Mouse (Mus musculus): ENCODE measurements around the gene Tescl. TPM values are rescaled to one million over a fixed set of nuclear protein-coding genes. Genes with fewer than 3 reads are reported as not detected.

The Tescl gene
- polyA plus RNA-seq, 1 experiment = not detected

DNA sequence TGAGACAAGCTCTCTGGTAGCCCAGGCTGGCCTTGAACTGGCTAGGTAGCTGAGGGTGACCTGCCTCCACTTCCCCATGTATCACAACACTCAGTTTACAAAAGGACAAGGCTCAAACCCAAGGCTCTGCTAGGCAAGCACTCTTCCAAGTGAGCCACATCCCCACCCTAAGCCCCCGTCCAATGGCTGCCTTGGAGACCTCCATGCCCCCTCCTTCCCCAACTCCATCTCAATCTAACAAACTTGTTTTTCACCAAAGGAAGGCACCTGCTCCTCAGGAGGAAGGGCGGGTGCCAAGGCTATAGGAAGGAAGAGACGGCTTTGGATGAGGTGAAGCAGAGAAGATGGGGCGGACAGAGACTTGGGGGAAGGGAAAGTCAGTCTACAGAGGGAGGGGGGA lies 39.0 kb upstream of the Tescl start:
- WGBS = 80% methylated on average over 4 of the region's 4 CpGs
- H3K27ac ChIP-seq (ENCODE audit: insufficient read depth, low read depth, low read length) = no peak overlapping the region
- peaks cover 17% of the 10 kb centered on the region; the same call in 1 of the 2 replicates for H3K4me1 ChIP-seq (ENCODE audit: control insufficient read depth, insufficient read depth, low read length)

DNA sequence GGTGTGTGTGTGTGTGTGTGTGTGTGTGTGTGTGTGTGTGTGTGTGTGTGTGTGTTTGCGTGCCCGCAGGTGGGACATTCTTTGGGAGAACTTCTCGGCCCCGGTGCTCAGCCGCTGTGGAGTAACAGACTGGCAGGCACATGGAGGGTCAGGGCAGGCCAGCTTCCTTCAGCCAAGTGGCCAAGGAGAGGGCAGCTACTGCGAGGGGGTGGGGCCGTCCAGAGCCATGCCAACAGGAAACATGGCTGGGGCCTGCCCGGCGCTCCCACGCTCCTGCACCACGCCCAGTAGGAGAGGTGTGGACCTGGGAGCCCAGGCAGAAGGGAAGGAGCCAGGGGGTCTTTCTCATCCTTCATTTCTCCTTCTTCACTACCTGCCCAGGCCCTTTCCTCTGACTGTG lies 38.6 kb upstream of the Tescl start:
- TF ChIP-seq POLR2A (IDR thresholded peaks at IDR 0.05; ENCODE audit: insufficient read depth, low read depth, low read length) (no peak), CTCF (IDR thresholded peaks at IDR 0.05; ENCODE audit: insufficient read depth, low read depth, low read length) (no peak)
- peaks cover 16% of the 10 kb centered on the region; the same call in 1 of the 2 replicates for H3K4me1 ChIP-seq (ENCODE audit: control insufficient read depth, insufficient read depth, low read length)

More for the DNA sequence above, 39.0 kb upstream of the Tescl start:
- TF ChIP-seq CTCF (IDR thresholded peaks at IDR 0.05; ENCODE audit: insufficient read depth, low read depth, low read length) (no peak), POLR2A (IDR thresholded peaks at IDR 0.05; ENCODE audit: insufficient read depth, low read depth, low read length) (no peak)
- H3K4me3 ChIP-seq (ENCODE audit: insufficient read depth, low read depth, low read length) = no peak overlapping the region

DNA sequence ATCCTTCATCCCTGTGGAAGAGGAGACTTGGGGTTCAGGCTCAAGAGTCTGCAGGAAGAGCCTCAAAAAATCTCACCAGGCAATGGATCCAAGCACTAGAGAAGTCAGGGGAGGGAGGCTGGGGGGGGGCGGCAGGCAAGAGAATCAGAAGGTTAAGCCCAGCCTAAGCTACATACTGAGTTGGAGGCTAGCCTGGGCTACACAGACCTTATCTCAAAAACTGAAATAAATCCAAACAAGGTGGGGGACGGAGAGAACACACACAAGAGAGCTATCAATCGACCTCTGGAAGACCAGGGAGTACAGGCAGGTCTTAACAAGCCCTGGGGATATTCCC lies 38.0 kb upstream of the Tescl start:
- no peak overlapping the region for H3K4me3 ChIP-seq (ENCODE audit: insufficient read depth, low read depth, low read length)
- no peak for TF ChIP-seq CTCF (IDR thresholded peaks at IDR 0.05; ENCODE audit: insufficient read depth, low read depth, low read length)
- no peak for TF ChIP-seq POLR2A (IDR thresholded peaks at IDR 0.05; ENCODE audit: insufficient read depth, low read depth, low read length)
- WGBS = 86% methylated on average over 3 of the region's 3 CpGs
- peaks cover 15% of the 10 kb centered on the region; the same call in 1 of the 2 replicates for H3K4me1 ChIP-seq (ENCODE audit: control insufficient read depth, insufficient read depth, low read length)
- H3K27ac ChIP-seq (ENCODE audit: insufficient read depth, low read depth, low read length) = no peak overlapping the region

More for the DNA sequence above, 38.6 kb upstream of the Tescl start:
- H3K27ac ChIP-seq (ENCODE audit: insufficient read depth, low read depth, low read length) = no peak overlapping the region
- WGBS = 73% methylated on average over 11 of the region's 11 CpGs
- H3K4me3 ChIP-seq (ENCODE audit: insufficient read depth, low read depth, low read length) = no peak overlapping the region

DNA sequence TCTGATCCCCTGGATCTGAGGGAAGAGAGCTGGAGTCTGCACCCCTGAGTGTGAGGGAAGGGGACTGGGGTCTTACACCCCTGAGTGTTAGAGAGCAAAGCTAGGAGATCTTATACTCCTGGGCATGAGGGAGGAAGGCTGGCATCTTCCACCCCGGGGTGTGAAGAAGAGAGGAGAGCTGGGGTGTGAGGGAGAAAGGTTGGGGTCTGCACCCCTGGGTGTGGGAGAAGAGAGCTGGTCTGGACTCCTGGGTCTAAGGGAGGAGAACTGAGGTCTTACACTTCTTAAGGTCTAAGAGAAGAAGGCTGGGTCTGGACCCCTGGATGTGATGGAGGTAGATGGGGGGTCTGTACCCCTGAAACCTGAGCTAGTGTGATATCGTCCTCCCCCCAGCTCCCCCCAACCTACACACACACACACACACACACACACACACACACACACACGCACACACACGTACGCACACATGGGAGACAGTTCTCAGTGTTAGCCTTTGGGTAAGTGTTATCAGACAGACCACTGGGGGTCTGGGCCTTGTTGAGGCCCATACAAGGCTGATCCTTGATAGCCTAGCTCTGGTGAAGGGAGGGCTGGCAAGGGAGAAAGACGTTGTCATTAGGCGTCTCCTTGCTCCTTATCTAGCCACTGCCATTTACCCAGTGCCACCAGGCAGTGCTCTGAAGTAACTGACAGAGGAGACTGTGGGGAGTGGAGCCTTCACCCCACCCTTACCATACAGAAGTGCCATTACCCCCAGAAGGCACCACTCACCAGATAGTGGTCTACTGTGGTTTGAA lies 37.5 kb upstream of the Tescl start:
- 87% methylated on average over 7 of the region's 7 CpGs for WGBS
- Histone ChIP-seq H3K4me1 (ENCODE audit: control insufficient read depth, insufficient read depth, low read length) (peaks cover 18% of the 10 kb centered on the region; the same call in 1 of the 2 replicates), H3K27ac (ENCODE audit: insufficient read depth, low read depth, low read length) (no peak overlapping the region), H3K4me3 (ENCODE audit: insufficient read depth, low read depth, low read length) (no peak overlapping the region)
- TF ChIP-seq CTCF (IDR thresholded peaks at IDR 0.05; ENCODE audit: insufficient read depth, low read depth, low read length) (no peak), POLR2A (IDR thresholded peaks at IDR 0.05; ENCODE audit: insufficient read depth, low read depth, low read length) (no peak)

DNA sequence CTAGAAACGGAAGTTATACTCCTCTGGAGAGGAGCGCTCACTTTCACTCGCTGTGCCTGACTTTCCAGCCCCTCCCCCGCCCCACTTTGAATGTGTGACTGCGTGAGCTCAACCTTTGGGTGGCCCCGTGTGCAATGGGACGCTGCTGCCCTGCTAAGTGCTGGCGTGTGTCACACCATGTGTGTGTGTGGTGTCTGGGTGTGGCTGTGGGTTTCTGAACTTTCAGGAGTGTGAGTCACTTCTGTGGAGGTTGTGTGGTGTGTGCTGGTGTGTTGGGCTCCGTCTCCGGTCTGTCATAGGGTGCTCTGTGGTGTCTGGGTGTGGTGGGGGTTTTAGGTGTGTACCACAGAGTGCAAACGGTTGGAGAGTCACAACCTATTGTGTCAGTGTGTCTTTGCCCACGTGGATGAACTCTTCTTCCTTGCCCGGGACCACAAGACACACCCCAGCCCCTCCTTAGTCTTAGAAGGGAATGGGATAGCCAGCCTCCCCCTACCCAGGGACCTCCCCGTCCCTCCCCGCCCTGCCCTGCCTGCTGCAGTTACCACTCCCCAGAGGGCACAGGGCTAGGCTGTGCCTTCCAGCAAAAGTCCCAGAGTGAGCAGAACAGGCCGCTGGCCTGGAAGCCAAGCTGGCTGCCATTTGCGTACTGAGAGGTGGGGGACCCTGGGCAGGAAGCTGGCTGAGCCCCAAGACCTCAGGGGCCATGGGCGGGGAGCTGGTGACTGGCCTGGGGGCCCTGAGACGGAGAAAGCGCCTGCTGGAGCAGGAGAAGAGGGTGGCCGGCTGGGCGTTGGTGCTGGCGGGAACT lies 36.2 kb upstream of the Tescl start, which contains the start of gene Kcnn4:
Gene Kcnn4 (plus strand): TSS at position 533 of the 811 bp plus-strand sequence.
- whole genome bisulfite sequencing = 47% methylated on average over 23 of the region's 23 CpGs
- H3K4me1 ChIP-seq (ENCODE audit: control insufficient read depth, insufficient read depth, low read length) = peaks cover 25% of the 10 kb centered on the region
- TF ChIP-seq POLR2A (IDR thresholded peaks at IDR 0.05; ENCODE audit: insufficient read depth, low read depth, low read length) (no peak), CTCF (IDR thresholded peaks at IDR 0.05; ENCODE audit: insufficient read depth, low read depth, low read length) (no peak)
- H3K4me3 ChIP-seq (ENCODE audit: insufficient read depth, low read depth, low read length) = peak within 1 kb of the TSS; percentile 15; the same call in 1 of the 2 replicates
- H3K27ac ChIP-seq (ENCODE audit: insufficient read depth, low read depth, low read length) = no peak within 1 kb of the TSS; the same call in 1 of the 2 replicates

DNA sequence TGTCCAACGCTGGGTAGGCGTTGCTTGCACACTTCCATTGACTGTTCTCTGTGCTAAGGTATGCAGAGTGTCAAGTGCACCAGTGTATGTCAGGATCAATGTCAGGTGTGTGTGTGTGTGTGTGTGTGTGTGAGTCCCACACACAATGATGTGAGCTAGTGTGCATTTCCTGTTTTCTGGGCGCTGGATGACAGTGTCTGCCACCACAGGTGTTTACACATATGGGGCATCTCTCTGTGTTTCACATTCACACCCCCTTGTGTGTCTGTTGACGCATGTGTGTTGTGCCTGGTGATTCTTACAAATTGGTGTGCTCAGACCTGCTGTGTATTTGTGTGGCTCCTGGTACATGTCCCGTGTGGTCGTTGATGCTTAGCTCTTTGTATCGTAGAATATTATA lies 35.2 kb upstream of the Tescl start:
- Histone ChIP-seq H3K4me1 (ENCODE audit: control insufficient read depth, insufficient read depth, low read length) (peaks cover 26% of the 10 kb centered on the region), H3K4me3 (ENCODE audit: insufficient read depth, low read depth, low read length) (no peak overlapping the region), H3K27ac (ENCODE audit: insufficient read depth, low read depth, low read length) (no peak overlapping the region)
- TF ChIP-seq CTCF (IDR thresholded peaks at IDR 0.05; ENCODE audit: insufficient read depth, low read depth, low read length) = no peak
- TF ChIP-seq POLR2A (IDR thresholded peaks at IDR 0.05; ENCODE audit: insufficient read depth, low read depth, low read length) = no peak
- 93% methylated on average over 7 of the region's 7 CpGs for WGBS

DNA sequence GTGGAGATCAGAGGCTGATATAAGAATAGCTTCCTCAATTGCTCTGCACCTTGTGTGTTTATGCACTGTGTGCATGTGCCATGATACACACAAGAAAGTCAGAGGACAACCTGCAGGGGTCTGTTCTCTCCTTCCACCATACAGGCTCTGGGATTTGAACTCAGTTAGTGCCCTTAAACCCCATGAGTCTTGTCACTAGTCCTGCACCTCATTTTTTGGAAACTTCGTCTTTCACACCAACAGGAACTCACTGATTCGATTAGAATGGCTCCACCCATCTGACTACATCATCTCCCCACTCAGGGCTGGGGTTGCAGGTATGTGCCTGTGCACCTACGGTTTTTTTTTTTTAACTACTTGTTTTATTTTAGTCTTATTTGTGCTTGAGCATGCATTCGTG lies 34.5 kb upstream of the Tescl start:
- Histone ChIP-seq H3K4me1 (ENCODE audit: control insufficient read depth, insufficient read depth, low read length) (peaks cover 22% of the 10 kb centered on the region), H3K4me3 (ENCODE audit: insufficient read depth, low read depth, low read length) (no peak overlapping the region), H3K27ac (ENCODE audit: insufficient read depth, low read depth, low read length) (no peak overlapping the region)
- 60% methylated on average over 4 of the region's 4 CpGs for WGBS
- no peak for TF ChIP-seq CTCF (IDR thresholded peaks at IDR 0.05; ENCODE audit: insufficient read depth, low read depth, low read length)
- no peak for TF ChIP-seq POLR2A (IDR thresholded peaks at IDR 0.05; ENCODE audit: insufficient read depth, low read depth, low read length)

DNA sequence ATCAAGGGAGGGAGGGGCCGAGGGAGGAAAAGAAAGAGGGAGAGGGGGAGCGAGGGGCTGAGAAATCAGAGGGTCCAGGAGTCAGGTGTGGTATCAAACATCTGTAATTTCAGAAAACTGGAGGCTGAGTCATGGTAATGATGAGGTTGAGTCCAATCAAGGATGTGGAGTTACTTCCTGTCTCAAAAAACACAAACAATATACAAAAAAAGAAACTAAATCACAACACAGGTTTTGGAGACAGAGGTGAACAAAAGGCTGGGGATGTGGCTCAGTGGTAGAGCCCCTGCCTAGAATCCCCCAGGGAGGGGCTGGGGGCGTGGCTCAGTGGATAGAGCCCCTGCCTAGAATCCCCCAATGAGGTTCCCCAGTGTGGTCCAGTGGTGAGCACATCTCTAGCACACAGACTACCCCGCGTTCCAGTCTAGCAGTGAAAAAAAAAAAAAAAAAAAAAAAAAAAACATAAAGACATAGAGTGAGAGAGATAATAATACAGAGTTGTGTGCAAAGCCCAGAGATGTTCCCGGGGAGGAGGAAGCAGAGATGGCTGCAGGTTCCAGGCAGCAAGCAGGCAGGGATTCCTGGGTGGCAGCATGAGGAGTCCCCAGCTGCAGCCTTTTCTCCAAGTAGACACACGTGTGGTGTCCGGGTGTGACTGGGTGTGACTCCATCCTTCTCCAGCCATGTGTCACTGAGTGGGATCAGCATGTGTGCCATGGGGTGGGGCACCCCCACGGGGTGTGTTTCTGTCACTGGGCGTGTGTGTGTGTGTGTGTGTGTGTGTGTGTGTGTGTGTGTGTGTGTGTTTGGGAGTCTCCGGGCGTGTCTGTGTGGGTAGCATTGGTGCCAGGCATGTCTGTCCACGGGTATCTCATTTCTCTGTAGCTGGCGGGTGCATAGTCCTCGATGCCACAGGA lies 33.2 kb upstream of the Tescl start:
- no peak overlapping the region for H3K27ac ChIP-seq (ENCODE audit: insufficient read depth, low read depth, low read length)
- H3K4me3 ChIP-seq (ENCODE audit: insufficient read depth, low read depth, low read length) = no peak overlapping the region
- peaks cover 17% of the 10 kb centered on the region for H3K4me1 ChIP-seq (ENCODE audit: control insufficient read depth, insufficient read depth, low read length)
- 63% methylated on average over 15 of the region's 15 CpGs for WGBS
- TF ChIP-seq CTCF (IDR thresholded peaks at IDR 0.05; ENCODE audit: insufficient read depth, low read depth, low read length) (no peak), POLR2A (IDR thresholded peaks at IDR 0.05; ENCODE audit: insufficient read depth, low read depth, low read length) (no peak)

All from olfactory bulb, adult 2 months (tissue).